Mouse (Mus musculus): ENCODE measurements at regions not wholly inside any gene's neighbourhood (a gene's known extent, or its start where the extent isn't known, plus 50 kb on each side); places are given as distances from the start of the nearest gene placed in this dataset.

- in situ Hi-C loops (cut with MboI; ENCODE audit: low pct_ligation_motif_present, low pct_unique_long_range_greater_than_20kb, low sequenced_read_pairs) (no loop called here), dilution Hi-C loops (cut with MboI; ENCODE audit: extremely low pct_ligation_motif_present, extremely low pct_unique_long_range_greater_than_20kb, low sequenced_read_pairs) (no loop called here)
- Histone ChIP-seq H3K4me2 (ENCODE audit: insufficient read depth, low read depth, poor library complexity, severe bottlenecking) (no peak overlapping the region), H3K27ac (ENCODE audit: insufficient read depth, low read depth) (no peak overlapping the region), H3K27me3 (replicated peaks) (peaks cover 60% of the 10 kb centered on the region), H3K79me2 (replicated peaks; ENCODE audit: control insufficient read depth, extremely low read depth, insufficient read depth, poor library complexity, severe bottlenecking) (no peaks in the 10 kb centered on the region), H3K4me3 (replicated peaks in 1 of 3; ENCODE audit: low read depth in 2 of 3, low read length in 2 of 3, poor library complexity in 1 of 3) (no peak overlapping the region), H3K9ac (ENCODE audit: insufficient read depth, low read depth) (no peak overlapping the region), H3K36me3 (replicated peaks in 1 of 2; ENCODE audit: control insufficient read depth in 1 of 2, insufficient read depth in 1 of 2, low read length in 1 of 2) (no peaks in the 10 kb centered on the region), H3K9me3 (replicated peaks; ENCODE audit: low read length) (no peaks in the 10 kb centered on the region), H3K4me1 (ENCODE audit: control insufficient read depth in 1 of 2, insufficient read depth in 2 of 2) (no peaks in the 10 kb centered on the region)
- DNase-seq (ENCODE audit: extremely low read depth): no peak
- TF ChIP-seq SMC3 (IDR thresholded peaks at IDR 0.05; ENCODE audit: low read depth, low read length): no peak
- no peak for TF ChIP-seq MAZ (IDR thresholded peaks at IDR 0.05; ENCODE audit: low read depth, low read length)
- no peak for TF ChIP-seq CHD2 (IDR thresholded peaks at IDR 0.05; ENCODE audit: low read length)
- TF ChIP-seq NELFE (IDR thresholded peaks at IDR 0.05; ENCODE audit: low read depth, low read length): no peak
- no peak for TF ChIP-seq ZKSCAN1 (IDR thresholded peaks at IDR 0.05; ENCODE audit: borderline replicate concordance, low read depth, low read length)
- no peak for TF ChIP-seq JUND (conservative IDR thresholded peaks at IDR 0.05; ENCODE audit: low read depth, low read length)
- no peak for TF ChIP-seq TCF12 (IDR thresholded peaks at IDR 0.05; ENCODE audit: low read depth, low read length)
- TF ChIP-seq IRF4 (IDR thresholded peaks at IDR 0.05; ENCODE audit: low read depth, low read length): no peak
- no peak for TF ChIP-seq UBTF (IDR thresholded peaks at IDR 0.05; ENCODE audit: low read depth, low read length)
- no peak for TF ChIP-seq MEF2A (IDR thresholded peaks at IDR 0.05; ENCODE audit: borderline replicate concordance, low read depth, low read length)
- no peak for TF ChIP-seq KAT2A (IDR thresholded peaks at IDR 0.05; ENCODE audit: insufficient replicate concordance, low read length)
- TF ChIP-seq RAD21 (IDR thresholded peaks at IDR 0.05; ENCODE audit: low read depth, low read length): no peak
- TF ChIP-seq RCOR1 (conservative IDR thresholded peaks at IDR 0.05; ENCODE audit: low read depth, low read length): no peak
- TF ChIP-seq POLR2A (IDR thresholded peaks at IDR 0.05; ENCODE audit: low read depth, low read length): no peak
Measured at GRCm38 (mm10) chr14:72241872-72242271, 249.8 kb downstream of the Gm9195 start.

DNA sequence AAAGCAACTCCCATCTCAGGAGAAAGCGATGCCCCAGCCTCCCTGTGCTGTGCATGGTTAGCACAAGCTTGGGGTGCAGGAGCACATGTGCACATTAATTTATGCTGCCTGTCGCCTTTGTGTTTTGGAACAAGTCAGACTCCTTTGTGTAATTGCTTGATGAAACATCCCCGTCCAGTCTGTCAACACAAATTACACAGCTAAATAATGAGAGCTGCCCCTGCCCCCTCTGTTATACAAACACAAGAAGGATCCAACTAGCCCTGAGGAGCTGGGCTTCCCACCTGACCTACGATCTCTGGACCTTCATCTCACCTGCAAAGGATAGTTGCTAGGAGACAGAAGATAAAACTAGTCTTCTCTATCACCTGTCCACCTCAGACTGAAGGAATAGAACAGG is 251.4 kb downstream of the Gm9195 start:
- H3K9ac ChIP-seq (ENCODE audit: insufficient read depth, low read depth): no peak overlapping the region
- dilution Hi-C loops (cut with MboI; ENCODE audit: extremely low pct_ligation_motif_present, extremely low pct_unique_long_range_greater_than_20kb, low sequenced_read_pairs): no loop called here
- H3K4me2 ChIP-seq (ENCODE audit: insufficient read depth, low read depth, poor library complexity, severe bottlenecking): no peak overlapping the region
- no peak overlapping the region for H3K4me3 ChIP-seq (replicated peaks in 1 of 3; ENCODE audit: low read depth in 2 of 3, low read length in 2 of 3, poor library complexity in 1 of 3)
- DNase-seq (ENCODE audit: extremely low read depth): no peak
- TF ChIP-seq CTCF (conservative IDR thresholded peaks at IDR 0.05 in 1 of 2, IDR thresholded peaks at IDR 0.05 in 1 of 2; ENCODE audit: low read depth in 2 of 2, low read length in 2 of 2): no peak
- TF ChIP-seq JUND (conservative IDR thresholded peaks at IDR 0.05; ENCODE audit: low read depth, low read length): no peak
- no peak for TF ChIP-seq MEF2A (IDR thresholded peaks at IDR 0.05; ENCODE audit: borderline replicate concordance, low read depth, low read length)
- TF ChIP-seq GABPA (IDR thresholded peaks at IDR 0.05; ENCODE audit: insufficient replicate concordance, low read depth, low read length): no peak
- TF ChIP-seq TBP (conservative IDR thresholded peaks at IDR 0.05; ENCODE audit: low read depth, low read length): no peak
- TF ChIP-seq MYC (IDR thresholded peaks at IDR 0.05; ENCODE audit: low read depth, low read length): no peak
- no peak for TF ChIP-seq MXI1 (IDR thresholded peaks at IDR 0.05; ENCODE audit: low read depth, low read length)
- no peak for TF ChIP-seq RCOR1 (conservative IDR thresholded peaks at IDR 0.05; ENCODE audit: low read depth, low read length)
- TF ChIP-seq NELFE (IDR thresholded peaks at IDR 0.05; ENCODE audit: low read depth, low read length): no peak
- TF ChIP-seq TCF12 (IDR thresholded peaks at IDR 0.05; ENCODE audit: low read depth, low read length): no peak
- no peak for TF ChIP-seq USF1 (IDR thresholded peaks at IDR 0.05; ENCODE audit: low read depth, low read length)
- TF ChIP-seq EP300 (IDR thresholded peaks at IDR 0.05; ENCODE audit: low read length): no peak
- TF ChIP-seq POLR2A (IDR thresholded peaks at IDR 0.05; ENCODE audit: low read depth, low read length): no peak
- TF ChIP-seq ZC3H11A (IDR thresholded peaks at IDR 0.05; ENCODE audit: low read depth, low read length): no peak
- TF ChIP-seq PAX5 (IDR thresholded peaks at IDR 0.05; ENCODE audit: low read length): no peak
- TF ChIP-seq HCFC1 (IDR thresholded peaks at IDR 0.05; ENCODE audit: low read depth, low read length): no peak
- H3K9me3 ChIP-seq (replicated peaks; ENCODE audit: low read length): no peaks in the 10 kb centered on the region
- no peaks in the 10 kb centered on the region for H3K36me3 ChIP-seq (replicated peaks in 1 of 2; ENCODE audit: control insufficient read depth in 1 of 2, insufficient read depth in 1 of 2, low read length in 1 of 2)
- no peak overlapping the region for H3K27ac ChIP-seq (ENCODE audit: insufficient read depth, low read depth)
- H3K27me3 ChIP-seq (replicated peaks): peaks cover 60% of the 10 kb centered on the region
- H3K4me1 ChIP-seq (ENCODE audit: control insufficient read depth in 1 of 2, insufficient read depth in 2 of 2): no peaks in the 10 kb centered on the region
- in situ Hi-C loops (cut with MboI; ENCODE audit: low pct_ligation_motif_present, low pct_unique_long_range_greater_than_20kb, low sequenced_read_pairs): no loop called here
- no peaks in the 10 kb centered on the region for H3K79me2 ChIP-seq (replicated peaks; ENCODE audit: control insufficient read depth, extremely low read depth, insufficient read depth, poor library complexity, severe bottlenecking)
